Mouse (Mus musculus) c-Kit-negative CD71-positive TER-119-positive erythroid progenitor cells, embryonic 14.5 days (primary cell): Measurements from ENCODE around the gene Tbcd.

Experiments
- DNase-seq: peaks from one replicate; pipeline ENCODE4 v3.0.0-alpha.2; 2013; ENCODE audit warnings: low read depth, low spot score

Gene Tbcd

DNA sequence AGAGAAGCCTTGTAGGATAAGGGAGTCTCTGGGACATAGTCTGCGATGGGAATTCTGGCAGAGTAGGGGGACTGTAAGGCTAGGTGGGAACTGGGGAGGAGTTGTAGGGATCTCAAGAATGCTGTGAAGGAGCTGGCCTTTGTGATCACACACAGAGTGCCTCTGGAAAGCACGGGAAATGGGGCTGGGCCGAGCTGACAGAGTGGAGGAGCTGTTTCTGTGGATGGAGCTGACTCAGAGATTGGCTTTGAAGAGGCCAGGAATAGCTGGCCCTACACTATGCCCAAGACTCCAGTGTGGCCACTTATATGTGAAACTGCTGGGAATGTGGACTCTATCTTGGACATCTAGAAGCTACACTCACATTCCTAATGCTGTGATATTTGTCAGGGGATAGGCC is 84.8 kb downstream of the Tbcd start:
- no peak for DNase-seq

DNA sequence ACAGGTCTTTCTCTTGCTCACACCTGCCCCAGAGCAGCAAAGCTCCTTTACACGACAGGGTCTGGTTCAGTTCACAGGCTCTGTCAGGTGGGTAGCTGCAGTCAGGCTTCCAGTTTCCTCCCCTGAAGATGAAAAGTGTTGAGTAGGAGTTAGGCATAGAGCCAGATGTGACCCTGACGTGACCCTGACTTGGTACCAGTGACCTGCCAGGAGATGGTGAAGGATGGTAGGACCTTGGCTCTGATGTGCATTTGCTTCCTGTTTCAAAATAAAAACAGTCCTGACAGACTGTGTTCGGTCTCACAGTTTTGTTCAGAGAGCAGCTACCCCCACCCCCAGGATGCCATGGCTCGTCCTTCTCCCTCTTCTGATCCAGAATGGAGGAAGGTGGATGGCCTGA is 90.7 kb downstream of the Tbcd start:
- no peak for DNase-seq

DNA sequence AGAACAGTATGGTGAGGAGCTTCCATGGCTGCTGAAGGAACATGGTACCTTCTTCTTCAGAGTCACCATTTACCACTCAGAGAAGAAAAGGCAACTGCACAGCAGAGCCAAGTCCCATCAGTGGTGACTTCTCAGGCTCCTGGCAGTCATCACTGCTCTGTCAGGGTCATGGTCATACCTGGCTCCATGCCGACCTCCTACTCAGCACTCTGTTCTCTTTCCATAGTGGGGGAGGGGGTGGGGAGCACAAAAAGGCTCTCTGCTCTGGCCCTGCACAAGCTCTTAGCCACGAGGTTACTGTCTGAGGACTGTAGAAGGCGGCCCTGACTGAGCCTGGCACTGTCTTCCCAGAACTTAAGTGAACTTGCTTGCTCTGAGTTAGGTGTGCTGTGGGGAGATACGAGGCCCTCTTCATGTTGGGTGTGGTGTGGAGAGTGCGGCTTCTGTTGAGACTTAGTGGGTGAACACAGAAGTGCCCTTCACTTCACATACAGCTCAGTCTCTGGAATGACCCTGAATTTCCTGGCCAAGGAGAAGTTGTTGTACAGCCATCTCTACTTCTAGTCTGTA is 91.6 kb downstream of the Tbcd start:
- peak; percentile 68 for DNase-seq

DNA sequence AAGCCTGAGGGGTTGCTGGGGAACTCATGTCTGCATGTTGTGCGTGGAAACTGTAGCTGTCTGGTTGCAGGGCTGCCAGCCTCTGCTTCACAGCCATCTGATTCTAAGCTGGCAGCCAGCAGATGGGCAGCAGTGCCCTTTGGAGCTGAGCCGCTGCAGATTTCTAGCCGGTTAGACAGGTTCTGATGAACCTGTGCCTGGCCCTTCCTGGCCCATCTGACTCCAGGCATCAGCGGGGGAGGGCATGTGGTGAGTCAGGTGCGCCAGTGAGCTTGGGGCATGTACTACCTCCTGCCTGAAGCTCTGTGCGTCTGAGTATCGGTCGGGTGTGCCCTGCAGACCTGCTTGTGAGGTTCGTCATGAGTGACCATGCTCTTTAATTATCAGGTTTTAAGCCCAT is 92.2 kb downstream of the Tbcd start:
- peak; percentile 33 for DNase-seq

DNA sequence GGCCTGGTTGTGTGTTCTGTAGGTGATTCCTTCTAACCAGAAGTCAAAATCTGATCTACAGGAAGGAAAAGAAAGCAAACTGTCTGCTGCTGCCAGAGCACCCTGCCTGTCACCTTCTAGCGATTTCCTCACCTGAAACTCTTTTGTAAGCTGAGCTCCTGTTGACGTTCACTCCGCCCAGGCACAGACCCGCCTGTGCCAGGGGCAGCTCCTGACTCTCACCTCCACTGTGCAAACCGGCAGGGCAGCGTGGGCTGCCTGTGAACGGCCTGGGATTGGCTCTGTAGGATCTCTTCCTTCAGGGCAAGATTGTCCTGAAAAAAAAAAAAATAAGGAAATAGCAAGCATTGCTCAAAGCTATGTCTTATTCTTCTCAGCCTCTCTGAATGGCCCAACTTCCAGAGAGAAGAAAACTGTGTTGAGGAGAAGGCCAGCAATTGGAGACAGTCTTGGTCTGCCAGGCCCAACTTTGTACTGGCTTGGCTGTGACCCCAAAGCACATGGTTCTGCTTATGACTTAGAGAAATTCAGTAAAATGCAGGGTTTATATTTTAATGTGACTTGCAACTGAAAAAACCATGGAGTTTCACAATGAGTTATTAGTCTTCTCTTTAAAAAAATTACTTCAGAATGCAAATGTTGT is 93.1 kb downstream of the Tbcd start:
- DNase-seq: no peak

DNA sequence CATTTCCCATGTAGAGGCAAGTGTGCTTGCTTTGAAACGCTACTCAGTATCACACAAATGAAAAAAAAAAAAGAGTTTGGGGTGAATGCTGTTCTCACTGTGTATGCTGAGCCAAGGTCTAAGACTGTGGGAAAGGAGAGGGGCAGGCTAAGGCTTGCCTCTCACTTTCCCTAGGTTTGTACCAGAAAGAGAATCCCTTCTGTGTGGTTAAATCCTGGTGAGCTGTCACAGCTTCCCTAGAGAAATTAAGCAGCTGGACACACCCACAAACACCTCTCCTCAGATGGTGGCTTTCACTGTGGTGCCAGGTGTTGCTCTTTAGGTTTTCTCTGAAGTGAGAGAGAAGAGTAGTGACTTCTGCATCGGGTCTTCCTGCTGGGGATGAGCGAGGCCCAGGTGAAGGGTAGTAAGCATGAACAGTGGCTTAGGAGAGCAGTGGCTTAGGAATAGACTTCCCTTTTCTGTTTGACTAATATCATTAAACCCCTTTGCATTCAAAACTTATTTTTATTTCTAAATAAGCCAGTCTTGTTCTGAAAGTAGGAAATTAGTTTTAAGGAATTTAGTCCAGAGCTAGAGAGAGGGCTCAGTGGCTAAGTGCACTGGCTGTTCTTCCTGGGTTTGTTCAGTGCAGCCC is 93.8 kb downstream of the Tbcd start:
- DNase-seq: no peak

DNA sequence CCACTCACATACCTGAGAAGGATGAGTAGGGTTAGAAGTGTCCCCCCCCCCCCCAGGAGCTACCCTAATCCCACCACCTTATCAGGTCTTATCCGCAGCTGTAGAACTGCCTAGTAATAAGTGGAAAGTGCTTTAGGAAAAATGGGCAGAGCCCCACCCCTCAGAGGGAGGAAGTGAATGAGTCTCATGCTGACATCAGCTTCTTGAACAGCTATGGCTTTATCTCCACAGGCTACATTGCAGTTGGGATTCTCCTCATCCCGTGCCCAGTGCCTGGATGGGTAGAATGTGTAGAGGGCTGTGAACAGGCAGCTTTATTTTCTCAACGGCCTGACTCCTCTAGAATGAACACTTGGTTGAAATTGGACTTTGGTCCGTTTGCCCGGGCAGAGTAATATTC is 95.5 kb downstream of the Tbcd start:
- peak; percentile 70 for DNase-seq

DNA sequence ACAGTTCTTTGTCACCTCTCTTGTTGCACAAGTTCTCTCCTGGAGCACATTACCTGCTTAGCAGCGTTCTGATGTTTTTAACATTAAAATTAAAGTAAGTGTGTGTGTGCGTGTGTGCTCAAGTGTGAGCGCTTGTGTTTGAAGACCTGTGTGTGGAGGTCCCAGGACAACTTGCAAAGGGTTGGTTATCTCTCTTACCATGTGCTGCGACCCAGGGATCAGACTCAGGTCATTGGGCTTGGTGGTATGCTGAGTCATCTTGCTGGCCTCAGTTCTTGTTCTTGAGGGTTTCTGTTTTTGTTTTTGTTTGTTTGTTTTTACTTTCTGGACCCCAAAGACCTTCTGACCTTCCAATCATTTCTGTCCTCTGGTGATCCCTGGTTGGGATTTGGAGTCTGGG is 96.2 kb downstream of the Tbcd start:
- DNase-seq: peak; percentile 84

DNA sequence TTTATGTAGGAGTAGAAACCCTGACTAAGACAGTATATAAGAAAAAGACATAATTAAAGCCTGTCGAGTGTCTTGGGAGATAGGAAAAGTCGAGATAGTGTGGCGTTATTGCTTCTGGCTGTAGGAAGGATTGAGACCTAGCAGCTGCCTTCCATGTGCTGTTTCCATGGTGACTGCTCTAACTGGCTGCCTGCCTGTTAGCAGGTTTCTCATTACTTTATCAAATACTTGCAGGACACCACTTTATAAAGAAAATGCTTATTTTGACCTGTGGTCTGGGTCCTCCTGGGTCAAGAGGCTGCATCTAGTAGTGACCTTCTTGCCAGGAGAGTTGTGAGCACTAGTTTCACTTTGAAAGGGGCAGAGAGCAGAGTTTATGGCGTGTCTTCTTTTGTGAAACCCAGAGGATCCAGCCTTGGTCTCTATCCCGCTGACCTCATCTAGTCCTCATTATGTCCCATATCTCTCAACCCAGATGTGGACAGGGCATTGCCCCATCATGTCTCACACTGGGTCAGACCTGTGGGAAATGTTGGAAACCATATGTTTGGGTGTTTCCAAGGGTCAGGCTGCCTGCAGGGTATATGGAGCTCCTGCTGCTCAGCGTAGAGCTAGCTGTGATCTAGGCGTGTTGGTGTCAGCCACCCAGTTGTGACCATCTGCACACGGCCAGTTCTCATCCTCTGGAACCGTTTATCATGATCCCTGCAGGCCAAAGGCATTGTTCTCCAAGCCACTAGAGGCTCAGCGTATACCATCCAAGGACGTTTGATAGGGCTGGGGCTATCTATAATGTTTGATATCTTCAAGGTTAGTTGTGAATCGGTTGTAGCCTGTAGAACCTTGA is 97.5 kb downstream of the Tbcd start:
- peak; percentile 56 for DNase-seq

DNA sequence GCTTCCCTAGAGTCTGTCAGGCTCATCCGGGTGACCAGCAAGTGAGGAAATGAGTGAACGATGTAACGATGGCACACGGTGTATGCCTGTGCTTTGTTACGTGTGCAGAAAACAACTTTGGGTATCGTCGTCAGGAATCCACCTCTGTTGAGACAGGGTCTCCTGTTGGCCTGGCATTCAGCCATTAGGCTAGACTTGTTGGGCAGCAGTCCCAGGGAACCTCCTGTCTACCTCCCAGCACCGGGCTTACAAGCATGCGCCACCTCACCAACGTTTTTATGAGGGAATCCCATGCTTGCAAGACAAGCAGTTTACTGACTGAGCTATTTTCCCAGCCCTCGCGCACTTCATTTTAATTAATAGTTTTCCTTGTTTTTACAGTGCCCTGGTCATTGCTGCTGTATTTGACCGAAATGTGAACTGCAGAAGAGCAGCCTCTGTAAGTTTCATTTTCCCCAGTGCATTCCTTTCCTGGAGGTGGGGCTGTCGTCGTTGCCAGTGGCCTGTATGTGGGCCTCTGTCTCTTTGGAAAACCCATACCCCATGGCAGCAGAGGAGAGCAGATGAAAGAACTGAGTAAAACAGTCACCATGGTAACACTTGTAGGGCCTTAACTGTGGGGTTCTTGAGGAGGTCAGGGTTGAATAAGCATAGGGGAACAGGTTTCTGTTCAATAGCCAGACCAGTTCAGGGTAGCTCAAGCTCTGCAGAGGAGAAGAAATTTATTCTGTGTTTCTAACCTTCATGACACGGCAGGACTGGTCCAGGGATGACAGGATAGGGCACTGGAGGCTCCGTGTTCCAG is 98.3 kb downstream of the Tbcd start:
- no peak for DNase-seq

DNA sequence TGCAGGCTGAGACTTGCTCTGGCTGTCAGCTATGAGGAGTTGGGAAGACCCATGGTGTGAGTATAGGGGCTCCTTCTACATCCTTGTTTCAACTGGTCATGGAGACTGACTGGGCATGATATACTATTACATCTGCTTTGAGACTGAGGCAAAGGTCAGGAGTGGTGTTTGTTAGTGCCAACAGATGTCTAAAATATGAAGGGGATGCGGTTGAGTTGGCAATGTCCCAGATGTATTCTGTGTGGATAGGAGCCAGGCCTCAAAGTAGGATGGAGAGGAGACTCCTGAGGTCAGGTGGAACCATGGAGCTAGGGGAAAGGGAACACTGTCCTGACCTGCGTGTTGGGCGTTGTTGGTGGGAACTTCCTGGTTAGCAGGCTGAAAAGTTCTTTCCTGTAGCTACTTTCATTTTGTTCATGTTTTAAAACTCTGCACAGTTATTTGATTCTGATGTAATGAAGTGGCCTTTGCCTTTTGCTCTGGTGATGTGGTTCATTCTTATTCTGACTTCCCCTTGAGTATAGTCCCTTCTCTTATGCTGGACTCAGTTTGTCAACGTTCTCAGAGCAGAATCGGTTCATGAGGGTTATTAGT is 99.6 kb downstream of the Tbcd start:
- no peak for DNase-seq

DNA sequence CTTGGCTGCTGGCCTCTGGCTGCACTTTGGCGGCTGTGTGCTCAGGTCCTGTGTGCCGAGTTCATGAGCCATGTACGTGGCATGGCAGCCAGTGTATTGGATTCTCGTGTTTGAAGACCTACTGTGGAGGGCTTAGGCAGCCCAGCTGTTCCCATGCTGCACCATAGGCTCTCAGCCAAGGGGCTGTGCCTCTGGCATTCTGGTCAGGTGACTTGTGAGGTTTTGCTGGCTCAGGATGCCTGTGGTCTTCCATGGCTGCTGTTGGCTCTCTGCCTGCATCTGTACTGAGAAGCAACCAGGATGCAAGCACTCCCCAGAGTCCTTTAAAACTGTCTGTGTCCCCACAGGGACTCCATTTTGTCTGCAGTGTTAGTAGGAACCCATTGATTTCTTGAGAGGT is 100.4 kb downstream of the Tbcd start:
- DNase-seq: no peak

DNA sequence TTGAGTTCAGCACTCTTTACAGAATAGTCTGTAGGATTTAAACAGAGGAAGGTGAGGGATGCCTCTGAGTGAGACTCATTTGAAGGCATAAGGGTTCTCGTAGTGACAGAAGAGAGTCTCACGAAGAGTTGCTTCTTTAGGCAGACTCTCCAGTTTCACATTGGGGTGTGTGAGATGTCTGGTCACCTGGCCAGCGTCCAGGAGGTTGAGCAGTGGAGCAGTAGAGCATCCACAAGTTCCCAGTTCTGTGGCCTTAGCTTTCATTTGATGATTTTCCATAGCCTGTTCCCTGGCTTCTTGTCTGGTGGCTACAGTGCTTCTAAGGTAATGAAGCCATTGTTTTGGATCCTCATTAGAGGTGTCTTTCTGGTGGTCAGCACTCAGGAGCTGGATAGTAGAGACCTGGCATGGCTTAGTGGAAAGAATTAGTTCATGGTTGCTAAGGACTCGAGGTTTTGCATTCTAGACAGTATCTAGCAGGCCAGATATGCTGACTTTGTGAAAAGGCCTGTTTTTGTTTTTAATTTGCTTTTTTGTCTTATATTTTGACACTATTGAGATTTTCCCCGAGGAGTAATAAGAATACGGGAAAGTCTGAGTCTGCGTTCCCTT is 101.2 kb downstream of the Tbcd start:
- no peak for DNase-seq

DNA sequence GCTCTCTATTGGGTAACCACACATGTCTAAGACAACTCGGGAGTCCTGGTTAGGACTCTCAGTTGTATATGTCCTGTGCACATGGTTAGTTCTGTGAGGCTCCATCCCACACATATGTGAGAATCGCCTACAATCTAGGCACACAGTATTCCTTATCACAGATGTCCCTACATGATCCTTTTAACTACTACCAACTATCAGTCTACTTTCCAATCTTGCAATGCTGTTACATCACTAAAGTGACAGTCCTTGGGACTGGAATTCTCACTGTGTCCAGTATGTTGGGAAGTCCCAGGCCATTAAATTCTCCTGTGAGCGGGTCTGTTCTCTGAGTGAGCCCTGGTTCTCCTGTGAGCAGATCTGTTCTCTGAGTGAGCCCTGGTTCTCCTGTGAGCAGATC is 101.7 kb downstream of the Tbcd start:
- no peak for DNase-seq

DNA sequence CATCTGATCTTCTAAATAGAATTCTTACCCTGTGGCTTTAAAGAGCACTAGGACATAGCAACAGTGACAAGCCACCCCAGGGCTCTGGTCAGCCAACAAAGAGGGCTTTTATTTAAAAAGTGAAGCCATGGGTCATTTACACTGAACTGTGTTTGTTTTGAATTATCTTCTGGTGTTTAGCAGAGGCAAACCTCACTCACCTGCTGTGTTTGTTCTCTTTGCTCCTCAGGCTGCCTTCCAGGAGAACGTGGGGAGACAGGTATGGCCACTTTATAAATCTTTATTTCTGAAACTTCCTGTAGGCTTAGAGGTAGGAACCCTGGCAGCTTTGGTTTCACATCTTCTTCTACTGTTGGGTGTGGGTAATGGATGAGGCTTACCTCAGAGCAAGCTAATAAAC is 105.0 kb downstream of the Tbcd start:
- DNase-seq: no peak

DNA sequence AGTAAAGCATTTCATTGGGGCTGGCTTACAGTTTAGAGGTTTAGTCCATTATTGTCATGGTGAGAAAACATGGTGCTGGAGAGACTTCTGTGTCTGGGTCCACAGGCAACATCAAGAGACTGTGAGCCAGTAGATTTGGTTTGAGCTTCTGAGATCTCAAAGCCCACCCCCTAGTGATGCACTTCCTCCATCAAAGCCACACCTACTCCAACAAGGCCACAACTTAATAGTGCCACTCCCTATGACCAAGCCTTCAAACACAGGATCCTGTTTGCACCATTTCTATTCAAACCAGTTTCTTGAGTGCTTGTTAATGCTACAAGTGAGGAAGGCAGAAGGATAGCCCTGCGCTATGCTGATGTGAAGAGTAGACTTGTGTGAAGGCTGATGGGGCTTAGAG is 106.2 kb downstream of the Tbcd start:
- no peak for DNase-seq

DNA sequence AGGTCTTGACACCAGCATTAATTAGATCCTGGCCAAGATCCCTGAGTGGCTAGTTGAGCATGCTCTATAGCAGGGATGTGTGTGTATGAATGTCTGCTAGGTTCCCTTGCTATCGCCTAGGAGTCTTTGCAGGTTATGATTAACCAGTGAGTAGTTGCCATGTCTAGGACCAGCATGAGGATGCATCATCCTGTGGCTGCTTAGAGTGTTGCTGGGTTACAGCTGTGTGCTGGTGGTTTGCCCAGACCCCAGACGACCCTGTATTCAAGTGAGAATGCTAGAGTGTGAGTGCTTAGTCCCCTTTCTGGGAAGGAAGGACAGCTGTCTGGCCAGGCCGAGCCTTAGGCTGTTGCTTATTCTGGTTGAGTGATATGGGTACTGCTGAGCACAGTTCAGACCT is 106.8 kb downstream of the Tbcd start:
- no peak for DNase-seq

DNA sequence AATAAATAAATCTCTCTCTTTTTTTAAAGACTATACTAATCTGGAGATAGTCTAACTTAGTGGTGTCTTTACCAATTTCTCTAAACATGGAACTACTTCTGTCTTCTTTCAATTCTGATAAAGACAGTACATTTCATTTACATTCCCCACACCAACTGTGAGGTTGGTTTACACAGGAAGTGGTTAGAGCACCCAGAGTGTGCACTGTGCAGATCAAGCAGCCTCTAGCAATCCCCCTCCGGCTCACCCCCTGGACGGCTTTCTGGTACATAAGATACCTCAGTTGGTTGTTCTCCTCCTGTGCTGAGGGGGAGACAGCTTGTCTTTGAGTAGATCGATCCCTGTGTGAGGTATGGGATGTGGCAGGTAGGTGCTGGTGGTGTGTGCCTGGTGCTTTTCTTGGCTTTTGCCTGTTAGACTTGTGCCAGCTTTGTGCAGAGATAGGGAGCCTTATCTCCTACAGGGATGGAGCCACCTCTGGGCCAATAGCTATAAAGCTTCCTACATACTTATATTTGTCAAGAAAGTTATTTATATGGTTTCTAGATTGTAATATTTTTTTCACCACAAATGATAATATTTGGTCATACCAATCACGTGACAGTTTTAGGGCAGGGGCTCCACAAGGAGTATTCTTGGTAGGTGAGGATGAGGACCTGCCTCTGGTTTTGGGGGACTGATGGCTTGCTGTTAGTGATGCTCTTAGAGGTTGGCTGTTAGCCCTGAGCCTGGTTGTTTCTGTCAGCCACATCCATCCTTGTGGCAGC is 108.0 kb downstream of the Tbcd start:
- no peak for DNase-seq

DNA sequence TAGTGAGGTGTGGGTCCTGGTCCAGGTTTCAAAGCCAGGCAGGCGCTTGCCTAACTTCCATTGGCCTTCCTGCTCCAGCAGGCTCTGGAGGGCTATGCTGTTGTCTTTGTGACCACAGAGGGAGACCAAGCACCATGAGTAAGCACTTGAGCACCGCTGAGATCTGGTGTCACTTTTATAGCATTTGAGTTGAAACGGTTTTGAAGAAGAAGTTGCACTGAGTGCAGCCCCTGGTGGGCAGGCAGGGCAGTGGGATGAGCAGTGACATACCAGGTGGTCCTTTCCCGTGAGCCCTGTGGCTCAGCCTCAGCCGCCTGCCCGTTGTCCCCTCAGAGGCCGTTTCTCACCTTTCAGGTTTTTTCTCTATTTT is 108.5 kb downstream of the Tbcd start:
- no peak for DNase-seq

DNA sequence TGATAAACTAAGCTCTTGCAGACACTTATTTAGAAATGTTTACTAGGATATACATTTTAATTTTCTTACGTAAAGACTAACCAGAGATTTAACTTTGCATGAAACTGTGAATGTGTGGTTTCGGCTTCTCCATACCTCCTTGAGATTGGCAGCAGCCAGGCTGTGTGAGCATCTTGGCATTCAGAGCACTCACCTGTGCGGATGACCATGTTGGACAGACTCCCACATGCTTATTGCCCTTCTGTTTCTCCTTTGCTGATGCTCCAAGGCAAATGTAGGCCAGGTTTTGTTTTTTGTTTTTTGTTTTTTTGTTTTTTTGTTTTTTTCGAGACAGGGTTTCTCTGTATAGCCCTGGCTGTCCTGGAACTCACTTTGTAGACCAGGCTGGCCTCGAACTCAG is 111.6 kb downstream of the Tbcd start:
- no peak for DNase-seq
